Mouse (Mus musculus): ENCODE data around the gene Rac3. TPM values are rescaled to one million over a fixed set of nuclear protein-coding genes. Genes with fewer than 3 reads are reported as not detected.

Gene Rac3
- polyA plus RNA-seq, 1 experiment from 2014 or later = 51.2 TPM

DNA sequence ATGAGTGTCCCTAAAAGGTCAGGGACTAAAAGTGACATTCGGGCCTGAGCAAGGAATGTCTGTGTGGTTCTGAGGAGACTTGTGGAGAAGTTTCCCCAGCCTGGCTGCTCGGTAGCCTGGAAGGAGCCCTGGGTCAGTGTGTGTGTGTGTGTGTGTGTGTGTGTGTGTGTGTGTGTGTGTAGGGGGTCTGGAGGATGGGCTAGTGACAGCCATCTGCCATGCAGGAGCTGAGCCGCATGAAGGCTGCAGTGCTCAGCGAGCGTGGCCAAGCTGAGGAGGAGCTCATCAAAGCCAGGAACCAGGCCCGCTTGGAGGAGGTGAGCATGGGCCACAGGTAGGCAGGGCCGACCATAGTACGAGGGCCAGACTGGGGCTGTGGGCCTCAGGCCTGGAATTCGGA lies 2.0 kb upstream of the Rac3 start:
- Histone ChIP-seq H3K4me2 (no peak overlapping the region), H3K27me3 (peaks cover 29% of the 10 kb centered on the region), H3K36me3 (peaks cover 58% of the 10 kb centered on the region), H3K27ac (no peak overlapping the region), H3K9me3 (no peaks in the 10 kb centered on the region), H3K9ac (replicated peaks) (no peak overlapping the region), H3K4me3 (replicated peaks) (no peak overlapping the region), H3K4me1 (replicated peaks) (peaks cover 24% of the 10 kb centered on the region)
- ATAC-seq (ENCODE audit: insufficient number of reproducible peaks, insufficient read depth, low FRiP score, low TSS enrichment, low read depth) = no peak
- 88% methylated on average over 9 of the region's 9 CpGs for WGBS

GRCm38 (mm10) chr11:120719841-120720376 lies 1.4 kb upstream of the Rac3 start:
- Histone ChIP-seq H3K27ac (no peak overlapping the region), H3K9ac (replicated peaks) (no peak overlapping the region), H3K27me3 (peaks cover 29% of the 10 kb centered on the region), H3K36me3 (peaks cover 58% of the 10 kb centered on the region), H3K9me3 (no peaks in the 10 kb centered on the region), H3K4me3 (replicated peaks) (0 out of 2 replicates have a peak overlapping the region, but pooled peaks have one; percentile 75), H3K4me1 (replicated peaks) (peaks cover 18% of the 10 kb centered on the region), H3K4me2 (no peak overlapping the region)
- ATAC-seq (ENCODE audit: insufficient number of reproducible peaks, insufficient read depth, low FRiP score, low TSS enrichment, low read depth) = no peak
- 89% methylated on average over 13 of the region's 13 CpGs for WGBS

GRCm38 (mm10) chr11:120720450-120720849 lies 820 bp upstream of the Rac3 start:
- 11% methylated on average over 17 of the region's 17 CpGs for WGBS
- Histone ChIP-seq H3K4me3 (replicated peaks) (peak overlapping the region; percentile 75), H3K4me2 (peak overlapping the region; percentile 99), H3K4me1 (replicated peaks) (peaks cover 15% of the 10 kb centered on the region), H3K36me3 (peaks cover 56% of the 10 kb centered on the region), H3K27me3 (peaks cover 29% of the 10 kb centered on the region), H3K9me3 (no peaks in the 10 kb centered on the region), H3K9ac (replicated peaks) (peak overlapping the region; percentile 86), H3K27ac (peak overlapping the region; percentile 37; the same call in 1 of the 2 replicates)
- no peak for ATAC-seq (ENCODE audit: insufficient number of reproducible peaks, insufficient read depth, low FRiP score, low TSS enrichment, low read depth)

- Histone ChIP-seq H3K4me3 (replicated peaks) (peak overlapping the region; percentile 75), H3K4me2 (peak overlapping the region; percentile 99), H3K9me3 (no peaks in the 10 kb centered on the region), H3K27ac (no peak overlapping the region), H3K36me3 (peaks cover 42% of the 10 kb centered on the region), H3K4me1 (replicated peaks) (peaks cover 24% of the 10 kb centered on the region), H3K27me3 (peaks cover 29% of the 10 kb centered on the region), H3K9ac (replicated peaks) (peak overlapping the region; percentile 86)
- no peak for ATAC-seq (ENCODE audit: insufficient number of reproducible peaks, insufficient read depth, low FRiP score, low TSS enrichment, low read depth)
- WGBS = 19% methylated on average over 21 of the region's 21 CpGs
Measured at GRCm38 (mm10) chr11:120722067-120722630, 879 bp downstream of the Rac3 start.

GRCm38 (mm10) chr11:120722761-120723382 lies 1.6 kb downstream of the Rac3 start:
- WGBS = 88% methylated on average over 11 of the region's 11 CpGs
- Histone ChIP-seq H3K27ac (no peak overlapping the region), H3K4me1 (replicated peaks) (peaks cover 24% of the 10 kb centered on the region), H3K9me3 (no peaks in the 10 kb centered on the region), H3K9ac (replicated peaks) (no peak overlapping the region), H3K36me3 (peaks cover 35% of the 10 kb centered on the region), H3K4me3 (replicated peaks) (no peak overlapping the region; the same call in 1 of the 2 replicates), H3K27me3 (peaks cover 29% of the 10 kb centered on the region), H3K4me2 (no peak overlapping the region; the same call in 1 of the 2 replicates)
- ATAC-seq (ENCODE audit: insufficient number of reproducible peaks, insufficient read depth, low FRiP score, low TSS enrichment, low read depth) = no peak

DNA sequence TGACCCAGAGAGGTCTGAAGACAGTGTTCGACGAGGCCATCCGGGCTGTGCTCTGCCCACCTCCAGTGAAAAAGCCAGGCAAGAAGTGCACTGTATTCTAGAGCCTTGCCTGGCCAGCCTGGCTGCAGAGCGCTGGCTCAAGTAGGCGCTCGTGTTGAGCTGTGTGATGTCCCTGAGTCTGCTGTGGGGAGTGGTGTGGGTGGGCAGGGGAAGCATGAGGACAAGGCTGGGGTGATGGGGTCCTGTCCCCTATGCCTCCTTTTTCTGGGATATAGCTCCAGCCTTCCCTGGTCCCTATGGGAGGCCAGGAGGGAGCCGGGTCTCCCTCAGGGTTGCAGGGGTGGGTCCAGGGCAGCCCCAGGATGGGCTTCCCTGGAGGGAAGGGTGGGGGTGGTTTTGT lies 2.2 kb downstream of the Rac3 start:
- no peaks in the 10 kb centered on the region for H3K9me3 ChIP-seq
- WGBS = 88% methylated on average over 6 of the region's 7 CpGs
- no peak for ATAC-seq (ENCODE audit: insufficient number of reproducible peaks, insufficient read depth, low FRiP score, low TSS enrichment, low read depth)
- no peak overlapping the region for H3K9ac ChIP-seq (replicated peaks)
- peaks cover 28% of the 10 kb centered on the region for H3K36me3 ChIP-seq
- H3K4me2 ChIP-seq = no peak overlapping the region
- H3K4me3 ChIP-seq (replicated peaks) = no peak overlapping the region
- H3K27ac ChIP-seq = no peak overlapping the region
- H3K4me1 ChIP-seq (replicated peaks) = peaks cover 24% of the 10 kb centered on the region
- peaks cover 29% of the 10 kb centered on the region for H3K27me3 ChIP-seq

GRCm38 (mm10) chr11:120726243-120727168 lies 5.2 kb downstream of the Rac3 start:
- 20% methylated on average over 35 of the region's 36 CpGs for WGBS
- H3K4me1 ChIP-seq (replicated peaks) = peaks cover 26% of the 10 kb centered on the region
- peak; percentile 29; the same call in 1 of the 2 replicates for ATAC-seq (ENCODE audit: insufficient number of reproducible peaks, insufficient read depth, low FRiP score, low TSS enrichment, low read depth)
- H3K4me2 ChIP-seq = peak overlapping the region; percentile 91
- peak overlapping the region; percentile 66 for H3K9ac ChIP-seq (replicated peaks)
- peaks cover 12% of the 10 kb centered on the region for H3K36me3 ChIP-seq
- peaks cover 24% of the 10 kb centered on the region for H3K27me3 ChIP-seq
- peak overlapping the region; percentile 58 for H3K4me3 ChIP-seq (replicated peaks)
- H3K27ac ChIP-seq = no peak overlapping the region
- H3K9me3 ChIP-seq = no peaks in the 10 kb centered on the region

- no peaks in the 10 kb centered on the region for H3K9me3 ChIP-seq
- peak; percentile 78 for ATAC-seq (ENCODE audit: insufficient number of reproducible peaks, insufficient read depth, low FRiP score, low TSS enrichment, low read depth)
- peak within 1 kb of the TSS; percentile 66 for H3K9ac ChIP-seq (replicated peaks)
- peaks cover 21% of the 10 kb centered on the region for H3K4me1 ChIP-seq (replicated peaks)
- peak within 1 kb of the TSS; percentile 58 for H3K4me3 ChIP-seq (replicated peaks)
- WGBS = under 1% methylated on average over 14 of the region's 14 CpGs
- H3K4me2 ChIP-seq = peak within 1 kb of the TSS; percentile 91
- peaks cover 12% of the 10 kb centered on the region for H3K36me3 ChIP-seq
- H3K27ac ChIP-seq = no peak within 1 kb of the TSS
- peaks cover 20% of the 10 kb centered on the region for H3K27me3 ChIP-seq
Measured at GRCm38 (mm10) chr11:120727169-120727527, 5.9 kb downstream of the Rac3 start, which contains the start of gene Dcxr. Dcxr (minus strand) TSS chr11:120727281.

DNA sequence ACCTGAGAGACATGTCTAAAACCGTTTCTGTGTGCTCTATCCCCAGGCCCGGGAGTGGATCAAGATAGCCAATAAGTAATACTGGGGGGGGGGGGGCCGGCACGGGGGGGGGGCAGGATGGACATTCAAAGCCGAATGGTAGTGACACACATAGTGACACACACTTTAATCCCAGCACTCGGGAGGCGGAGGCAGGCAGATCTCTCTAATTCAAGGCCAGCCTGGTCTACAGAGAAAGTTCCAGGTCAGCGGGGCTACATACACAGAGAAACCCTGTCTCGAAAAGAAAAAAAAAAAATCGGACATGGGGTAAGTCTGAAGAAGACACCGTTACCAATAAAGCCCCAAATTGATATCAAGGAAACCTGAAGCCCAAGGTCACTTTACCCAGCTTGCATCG lies 6.3 kb downstream of the Rac3 start:
- Histone ChIP-seq H3K4me2 (peak overlapping the region; percentile 91; the same call in 1 of the 2 replicates), H3K4me3 (replicated peaks) (peak overlapping the region; percentile 58), H3K27me3 (peaks cover 15% of the 10 kb centered on the region)

DNA sequence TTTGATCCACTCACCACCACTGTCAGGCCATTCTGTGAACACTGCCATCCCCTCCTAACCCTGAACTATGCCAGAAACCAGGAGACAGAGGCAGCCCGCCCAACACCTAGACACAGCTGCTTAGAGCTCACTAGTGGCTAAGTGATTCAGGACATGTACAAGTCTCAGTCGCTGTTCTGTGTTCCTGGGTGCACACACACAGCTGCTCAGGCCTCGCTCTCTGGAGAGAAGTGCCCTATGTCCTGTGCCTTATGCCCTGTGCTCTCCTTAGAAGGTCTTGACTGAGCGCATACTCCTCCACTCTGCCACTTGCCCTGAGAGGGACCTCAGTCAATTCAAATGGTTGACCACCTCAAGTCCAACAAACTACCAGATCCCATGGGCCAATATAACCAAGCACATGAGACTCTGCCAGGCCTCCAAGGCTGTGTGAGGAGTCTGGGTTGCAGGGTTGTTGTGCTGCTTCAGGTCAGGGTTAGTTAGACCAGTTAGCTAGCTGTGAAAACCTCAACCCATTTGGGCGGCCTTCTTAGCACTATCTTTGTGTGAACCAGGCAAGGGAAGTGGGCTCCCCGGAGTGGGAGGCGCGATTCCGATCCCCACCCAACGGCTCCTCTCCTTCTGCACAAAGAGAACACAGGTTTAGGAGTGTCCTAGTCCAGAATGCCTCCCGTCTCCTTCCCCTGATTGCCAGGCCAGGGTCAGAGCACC lies 7.4 kb downstream of the Rac3 start:
- Histone ChIP-seq H3K4me3 (replicated peaks) (peak overlapping the region; percentile 15; the same call in 1 of the 2 replicates), H3K36me3 (peaks cover 4% of the 10 kb centered on the region), H3K9ac (replicated peaks) (no peak overlapping the region), H3K9me3 (no peaks in the 10 kb centered on the region), H3K4me1 (replicated peaks) (peaks cover 17% of the 10 kb centered on the region), H3K27me3 (peaks cover 4% of the 10 kb centered on the region; the same call in 1 of the 2 replicates), H3K27ac (no peak overlapping the region), H3K4me2 (peak overlapping the region; percentile 46)
- ATAC-seq (ENCODE audit: insufficient number of reproducible peaks, insufficient read depth, low FRiP score, low TSS enrichment, low read depth) = no peak
- 76% methylated on average over 11 of the region's 11 CpGs for WGBS

More for the DNA sequence above, 6.3 kb downstream of the Rac3 start:
- ATAC-seq (ENCODE audit: insufficient number of reproducible peaks, insufficient read depth, low FRiP score, low TSS enrichment, low read depth) = no peak
- H3K9me3 ChIP-seq = no peaks in the 10 kb centered on the region
- no peak overlapping the region for H3K9ac ChIP-seq (replicated peaks)
- H3K36me3 ChIP-seq = peaks cover 12% of the 10 kb centered on the region
- WGBS = 58% methylated on average over 12 of the region's 12 CpGs
- no peak overlapping the region for H3K27ac ChIP-seq
- peaks cover 17% of the 10 kb centered on the region for H3K4me1 ChIP-seq (replicated peaks)
